Mouse (Mus musculus): ENCODE results near the gene Tcam1.

DNA sequence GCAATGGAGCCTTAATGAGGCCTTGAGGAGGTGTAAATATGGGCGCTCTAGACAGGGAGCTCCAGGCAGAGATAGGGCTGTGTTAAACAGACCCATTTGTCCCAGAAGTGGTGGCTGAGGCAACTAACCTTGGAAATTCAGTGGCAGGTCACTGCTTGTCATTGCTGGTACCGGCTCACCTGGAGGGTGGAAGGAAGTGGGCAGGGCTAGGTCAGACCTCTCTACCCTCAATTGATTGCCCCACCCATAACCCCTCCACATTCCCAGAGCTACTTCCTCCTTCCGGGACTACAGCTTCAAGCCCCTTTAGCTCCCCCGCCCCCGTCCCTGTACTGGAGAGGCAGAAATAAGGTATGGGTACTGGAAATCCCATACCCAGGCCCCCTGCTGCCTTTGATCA lies 37.1 kb downstream of the Tcam1 start:
- no peak for TF ChIP-seq CTCF (IDR thresholded peaks at IDR 0.05; ENCODE audit: low read depth)
- no peak for TF ChIP-seq EP300 (optimal IDR thresholded peaks at IDR 0.05)
